Mouse (Mus musculus) embryonic facial prominence, embryonic 11.5 days (tissue): ENCODE measurements around the gene Pax3. TPM values are rescaled to one million over a fixed set of nuclear protein-coding genes. Genes with fewer than 3 reads are reported as not detected.

Source experiments
- ATAC-seq: fragments of 200-750 bp; cut with Nextera tagmentation; replicated peaks from 2 replicates; pipeline ENCODE4 v1.8.0; 2017; ENCODE audit warnings: low read depth; ENCODE audit not compliant: insufficient number of reproducible peaks, low FRiP score, low TSS enrichment
- DNase-seq: peaks from one replicate; pipeline ENCODE4 v3.0.0-alpha.2; 2015; ENCODE audit warnings: low spot score
- H3K27ac ChIP-seq: fragments of 300-500 bp; sonication (generic); replicated peaks from 2 replicates; pipeline ENCODE4 v1.5.1; 2014; ENCODE audit warnings: mild to moderate bottlenecking, low read depth, low read length, control low read depth
- H3K27me3 ChIP-seq: fragments of 300-500 bp; sonication (generic); 2 replicates; pipeline ENCODE4 v1.6.1; 2014; ENCODE audit warnings: mild to moderate bottlenecking, low read length, moderate library complexity, mixed read lengths; ENCODE audit not compliant: control insufficient read depth, insufficient read depth
- H3K36me3 ChIP-seq: fragments of 300-500 bp; sonication (generic); replicated peaks from 2 replicates; pipeline ENCODE4 v1.6.1; 2014; ENCODE audit warnings: low read depth, mild to moderate bottlenecking, low read length, moderate library complexity, mixed read lengths; ENCODE audit not compliant: control insufficient read depth, insufficient read depth
- H3K4me1 ChIP-seq: fragments of 300-500 bp; sonication (generic); 2 replicates; pipeline ENCODE4 v1.6.1; 2014; ENCODE audit warnings: low read length, mixed read lengths; ENCODE audit not compliant: control insufficient read depth, insufficient read depth
- H3K4me2 ChIP-seq: fragments of 300-500 bp; sonication (generic); 2 replicates; pipeline ENCODE4 v1.6.1; 2014; ENCODE audit warnings: low read depth, mild to moderate bottlenecking, control low read depth, low read length, moderate library complexity
- H3K4me3 ChIP-seq: fragments of 300-500 bp; sonication (generic); 2 replicates; pipeline ENCODE4 v1.5.1; 2014; ENCODE audit warnings: low read depth, low read length, control low read depth
- H3K9ac ChIP-seq: fragments of 300-500 bp; sonication (generic); replicated peaks from 2 replicates; pipeline ENCODE4 v1.6.1; 2014; ENCODE audit warnings: mild to moderate bottlenecking, control low read depth, low read length
- H3K9me3 ChIP-seq: fragments of 300-500 bp; sonication (generic); replicated peaks from 2 replicates; pipeline ENCODE4 v1.6.1; 2016; ENCODE audit warnings: mild to moderate bottlenecking, low read length, inconsistent platforms, mixed read lengths; ENCODE audit not compliant: control insufficient read depth
- WGBS: fragments of 180-500 bp; shearing (Covaris S2); extraction: QIAGEN DNeasy Blood & Tissue Kit; methylation state at CpG from one replicate; pipeline ENCODE4 v1.1.7; 2014; 5-methylcytosine and 5-hydroxymethylcytosine counted together
- polyA plus RNA-seq: library from polyadenylated mRNA; unstranded; fragments of >200 nt; fragmentation: Nextera tagmentation; extraction: Ambion mirVana; gene quantifications from 2 replicates; pipeline ENCODE4 v1.2.1, GENCODE M21; 2014

Pax3 gene
- polyA plus RNA-seq, 1 experiment from 2014 or later: 16.2 TPM

GRCm38 (mm10) chr1:78195771-78196712 is 892 bp downstream of the Pax3 start:
- Histone ChIP-seq H3K4me1 (peaks cover 4% of the 10 kb centered on the region; the same call in 1 of the 2 replicates), H3K4me2 (peak overlapping the region; percentile 45), H3K36me3 (no peaks in the 10 kb centered on the region), H3K27me3 (peaks cover 54% of the 10 kb centered on the region), H3K4me3 (peak overlapping the region; percentile 47), H3K27ac (peak overlapping the region; percentile 80), H3K9ac (peak overlapping the region; percentile 71), H3K9me3 (no peaks in the 10 kb centered on the region)
- WGBS: under 1% methylated on average over 42 of the region's 42 CpGs
- DNase-seq: no peak
- ATAC-seq: 0 out of 2 replicates have a peak, but pooled peaks have one; percentile 15

GRCm38 (mm10) chr1:78195145-78195544 is 1.8 kb downstream of the Pax3 start:
- Histone ChIP-seq H3K9ac (peak overlapping the region; percentile 71), H3K27me3 (peaks cover 56% of the 10 kb centered on the region), H3K4me3 (peak overlapping the region; percentile 47), H3K27ac (no peak overlapping the region), H3K4me1 (peaks cover 4% of the 10 kb centered on the region; the same call in 1 of the 2 replicates), H3K4me2 (peak overlapping the region; percentile 45; the same call in 1 of the 2 replicates), H3K36me3 (no peaks in the 10 kb centered on the region), H3K9me3 (no peaks in the 10 kb centered on the region)
- ATAC-seq (no peak), DNase-seq (peak; percentile 29)
- WGBS: 2% methylated on average over 21 of the region's 21 CpGs

- no peak for DNase-seq
- ATAC-seq: no peak
- peaks cover 4% of the 10 kb centered on the region; the same call in 1 of the 2 replicates for H3K4me1 ChIP-seq
- H3K9me3 ChIP-seq: no peaks in the 10 kb centered on the region
- peak overlapping the region; percentile 10 for H3K4me2 ChIP-seq
- peak overlapping the region; percentile 71 for H3K9ac ChIP-seq
- H3K4me3 ChIP-seq: peak overlapping the region; percentile 47
- no peak overlapping the region for H3K27ac ChIP-seq
- peaks cover 58% of the 10 kb centered on the region for H3K27me3 ChIP-seq
- 5% methylated on average over 6 of the region's 6 CpGs for WGBS
- H3K36me3 ChIP-seq: no peaks in the 10 kb centered on the region
These were observed 2.4 kb downstream of the Pax3 start for GRCm38 (mm10) chr1:78194381-78195047.

DNA sequence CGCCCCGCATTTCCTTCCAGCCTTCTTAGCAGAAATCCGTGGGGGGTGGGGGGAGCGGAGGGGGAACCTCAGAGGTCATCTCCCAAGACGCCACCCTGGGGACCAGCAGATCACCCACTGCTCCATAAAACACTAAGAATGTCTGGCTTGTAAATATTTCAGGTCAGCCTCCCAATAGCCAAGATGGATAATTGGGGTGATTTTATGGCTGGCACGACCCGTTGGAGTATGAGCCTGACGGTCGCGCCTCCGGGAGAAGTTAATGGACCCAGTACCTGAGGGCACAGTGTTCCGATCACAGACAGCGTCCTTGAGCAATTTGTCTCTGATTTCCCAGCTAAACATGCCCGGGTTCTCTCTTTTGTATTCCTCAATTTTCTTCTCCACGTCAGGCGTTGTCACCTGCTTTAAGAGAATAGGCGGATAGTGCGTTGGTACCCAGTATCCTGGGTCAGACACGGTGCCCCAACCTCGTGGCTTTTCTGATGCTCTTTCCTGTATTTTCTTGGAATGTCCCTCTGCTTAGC is 3.4 kb downstream of the Pax3 start:
- H3K4me1 ChIP-seq: peaks cover 4% of the 10 kb centered on the region; the same call in 1 of the 2 replicates
- no peaks in the 10 kb centered on the region for H3K36me3 ChIP-seq
- peak overlapping the region; percentile 38 for H3K4me2 ChIP-seq
- no peaks in the 10 kb centered on the region for H3K9me3 ChIP-seq
- H3K27me3 ChIP-seq: peaks cover 50% of the 10 kb centered on the region
- H3K4me3 ChIP-seq: peak overlapping the region; percentile 29
- ATAC-seq (no peak), DNase-seq (no peak)
- WGBS: 3% methylated on average over 20 of the region's 20 CpGs
- H3K9ac ChIP-seq: peak overlapping the region; percentile 14
- peak overlapping the region; percentile 45; the same call in 1 of the 2 replicates for H3K27ac ChIP-seq

- Histone ChIP-seq H3K4me1 (peaks cover 4% of the 10 kb centered on the region; the same call in 1 of the 2 replicates), H3K36me3 (no peaks in the 10 kb centered on the region), H3K9ac (peak overlapping the region; percentile 14), H3K4me2 (peak overlapping the region; percentile 38), H3K27ac (peak overlapping the region; percentile 45; the same call in 1 of the 2 replicates), H3K9me3 (no peaks in the 10 kb centered on the region), H3K4me3 (peak overlapping the region; percentile 29), H3K27me3 (peaks cover 44% of the 10 kb centered on the region)
- no peak for ATAC-seq
- DNase-seq: peak; percentile 61
- 3% methylated on average over 20 of the region's 20 CpGs for WGBS
These were observed 4.0 kb downstream of the Pax3 start for GRCm38 (mm10) chr1:78192746-78193464.

DNA sequence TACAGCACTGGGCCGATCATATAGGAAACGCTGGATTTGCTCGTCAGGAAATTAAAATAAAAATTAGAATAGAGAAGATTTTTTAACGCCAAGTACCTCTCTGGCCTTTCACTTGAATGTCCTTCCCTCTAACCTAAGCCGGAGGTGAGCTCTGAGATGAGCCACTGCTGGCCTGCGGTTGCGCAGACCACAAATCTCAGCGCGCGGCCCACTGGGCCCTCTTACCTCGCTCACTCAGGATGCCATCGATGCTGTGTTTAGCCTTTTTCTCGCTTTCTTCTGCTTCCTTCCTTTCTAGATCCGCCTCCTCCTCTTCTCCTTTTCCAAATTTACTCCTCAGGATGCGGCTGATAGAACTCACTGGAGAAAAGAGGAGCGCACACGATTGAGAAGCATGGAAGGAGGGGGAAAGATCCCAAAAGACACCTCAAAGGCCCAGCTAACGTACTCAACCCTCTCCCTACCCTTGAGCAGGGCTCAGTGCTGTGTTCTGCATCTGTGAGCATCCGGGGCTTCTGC is 4.7 kb downstream of the Pax3 start:
- Histone ChIP-seq H3K4me3 (peak overlapping the region; percentile 29; the same call in 1 of the 2 replicates), H3K9me3 (no peaks in the 10 kb centered on the region), H3K4me2 (peak overlapping the region; percentile 38; the same call in 1 of the 2 replicates), H3K36me3 (no peaks in the 10 kb centered on the region), H3K27me3 (peaks cover 38% of the 10 kb centered on the region), H3K27ac (peak overlapping the region; percentile 16; the same call in 1 of the 2 replicates), H3K4me1 (peaks cover 4% of the 10 kb centered on the region; the same call in 1 of the 2 replicates), H3K9ac (peak overlapping the region; percentile 14)
- 20% methylated on average over 19 of the region's 19 CpGs for WGBS
- DNase-seq (no peak), ATAC-seq (no peak)

GRCm38 (mm10) chr1:78191761-78192160 is 5.2 kb downstream of the Pax3 start:
- Histone ChIP-seq H3K27me3 (peaks cover 33% of the 10 kb centered on the region), H3K9me3 (no peaks in the 10 kb centered on the region), H3K27ac (no peak overlapping the region), H3K9ac (peak overlapping the region; percentile 1), H3K4me2 (peak overlapping the region; percentile 8; the same call in 1 of the 2 replicates), H3K4me3 (no peak overlapping the region), H3K36me3 (no peaks in the 10 kb centered on the region), H3K4me1 (no peaks in the 10 kb centered on the region; the same call in 1 of the 2 replicates)
- 35% methylated on average over 1 of the region's 1 CpGs for WGBS
- no peak for DNase-seq
- ATAC-seq: no peak
